Mouse (Mus musculus): ENCODE data around the gene Crocc2. TPM values are rescaled to one million over a fixed set of nuclear protein-coding genes. Genes with fewer than 3 reads are reported as not detected.

Crocc2 gene
- total and polyA plus RNA-seq, 3 experiments: not detected

DNA sequence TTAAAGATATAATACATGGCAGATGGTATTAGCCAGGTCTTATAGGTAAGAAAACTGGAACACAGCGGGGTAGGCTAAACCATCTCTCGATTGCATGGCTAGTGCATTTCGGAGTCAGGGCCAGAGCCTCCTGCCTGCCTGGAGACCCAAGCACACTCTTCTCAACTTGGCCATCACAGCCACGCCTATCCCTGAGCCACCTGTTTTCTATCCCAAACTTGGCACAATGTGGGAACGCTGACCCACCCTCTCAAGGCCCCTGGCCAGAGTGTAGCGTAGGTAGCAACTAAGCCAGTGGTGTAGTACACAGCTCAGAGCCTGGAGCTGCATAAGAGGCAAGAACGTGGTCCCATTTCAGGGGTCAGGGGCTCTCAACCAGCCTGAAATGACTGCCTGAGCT is 87.2 kb downstream of the Crocc2 start:
- Histone ChIP-seq H3K9me3 (replicated peaks; ENCODE audit: insufficient read depth, low read length) (no peaks in the 10 kb centered on the region), H3K9ac (ENCODE audit: control insufficient read depth, low read depth, low read length, poor library complexity, severe bottlenecking) (no peak overlapping the region), H3K4me1 (ENCODE audit: control insufficient read depth in 1 of 2, insufficient read depth in 2 of 2, low read length in 2 of 2) (no peaks in the 10 kb centered on the region), H3K4me3 (ENCODE audit: control insufficient read depth in 1 of 2, insufficient read depth in 1 of 2, low read depth in 2 of 2, low read length in 2 of 2) (no peak overlapping the region), H3K79me2 (ENCODE audit: control insufficient read depth, insufficient read depth, low read length, poor library complexity) (no peaks in the 10 kb centered on the region), H3K36me3 (ENCODE audit: control insufficient read depth in 1 of 2, insufficient read depth in 2 of 2, low read length in 2 of 2) (no peaks in the 10 kb centered on the region), H3K27me3 (ENCODE audit: control insufficient read depth in 1 of 2, insufficient read depth in 2 of 2, low read length in 2 of 2) (peaks cover 0 to 2% of the 10 kb centered on the region in 2 experiments; a peak in 2 of 4 replicates), H3K27ac (ENCODE audit: control insufficient read depth, low read depth, low read length) (no peak overlapping the region)
- DNase-seq (ENCODE audit: low read depth, low spot score): no peak
- TF ChIP-seq EP300 (IDR thresholded peaks at IDR 0.05; ENCODE audit: low read depth in 1 of 2, low read length in 2 of 2) (no peak), MYB (IDR thresholded peaks at IDR 0.05; ENCODE audit: low read depth, low read length) (no peak)

DNA sequence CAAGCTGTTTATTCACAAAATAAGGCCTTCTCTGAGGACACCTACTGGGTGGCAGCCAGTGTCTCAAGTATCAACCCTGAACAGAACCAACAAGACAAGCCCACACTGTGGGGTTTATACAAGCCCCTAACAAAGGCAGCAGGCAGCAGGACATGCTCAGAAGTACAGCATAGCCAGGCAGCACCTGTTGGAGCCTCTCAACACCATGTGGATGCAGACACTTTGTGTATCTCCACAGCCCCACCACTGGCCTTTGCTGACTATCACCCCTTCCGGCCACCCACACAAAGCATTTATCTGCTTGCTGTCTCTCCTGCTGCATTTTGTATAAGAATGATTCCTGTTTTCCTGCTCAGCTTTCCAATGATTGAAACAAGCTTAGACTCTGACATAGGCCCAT is 89.0 kb downstream of the Crocc2 start:
- H3K27me3 ChIP-seq (ENCODE audit: control insufficient read depth in 1 of 2, insufficient read depth in 2 of 2, low read length in 2 of 2): no peaks in the 10 kb centered on the region; a peak in 1 of 4 replicates
- no peaks in the 10 kb centered on the region for H3K36me3 ChIP-seq (ENCODE audit: control insufficient read depth in 1 of 2, insufficient read depth in 2 of 2, low read length in 2 of 2)
- H3K9ac ChIP-seq (ENCODE audit: control insufficient read depth, low read depth, low read length, poor library complexity, severe bottlenecking): no peak overlapping the region
- DNase-seq (ENCODE audit: low read depth, low spot score): no peak
- H3K4me3 ChIP-seq (ENCODE audit: control insufficient read depth in 1 of 2, insufficient read depth in 1 of 2, low read depth in 2 of 2, low read length in 2 of 2): no peak overlapping the region
- H3K27ac ChIP-seq (ENCODE audit: control insufficient read depth, low read depth, low read length): no peak overlapping the region
- H3K9me3 ChIP-seq (replicated peaks; ENCODE audit: insufficient read depth, low read length): no peaks in the 10 kb centered on the region
- no peaks in the 10 kb centered on the region for H3K4me1 ChIP-seq (ENCODE audit: control insufficient read depth in 1 of 2, insufficient read depth in 2 of 2, low read length in 2 of 2)
- H3K79me2 ChIP-seq (ENCODE audit: control insufficient read depth, insufficient read depth, low read length, poor library complexity): no peaks in the 10 kb centered on the region
- TF ChIP-seq E2F4 (IDR thresholded peaks at IDR 0.05; ENCODE audit: borderline replicate concordance, low read depth, low read length) (no peak), POLR2A (IDR thresholded peaks at IDR 0.05; ENCODE audit: control insufficient read depth in 1 of 2, insufficient read depth in 1 of 2, low read depth in 1 of 2, low read length in 2 of 2, poor library complexity in 1 of 2) (no peak), POLR2AphosphoS5 (IDR thresholded peaks at IDR 0.05; ENCODE audit: borderline replicate concordance, low read depth, low read length) (0 out of 2 replicates have a peak, but pooled peaks have one; percentile 39)

DNA sequence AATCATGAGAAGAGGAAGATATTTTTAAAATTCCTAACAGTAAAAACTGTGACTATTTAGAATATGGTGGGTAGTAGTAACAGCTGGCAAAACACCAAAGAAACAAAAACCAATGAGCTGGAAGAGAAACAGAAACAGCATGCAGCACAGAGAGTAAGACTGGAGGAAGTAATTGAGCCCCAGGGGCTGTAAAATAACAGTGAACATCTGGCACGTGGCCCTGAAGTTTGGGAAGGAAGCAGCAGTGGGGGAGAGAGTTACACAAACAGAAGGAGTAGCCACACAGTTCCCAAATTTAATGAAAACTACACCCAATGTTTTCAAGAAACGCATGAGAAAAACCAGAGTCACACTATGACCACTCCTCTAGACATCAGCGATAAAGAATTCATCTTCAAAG is 98.7 kb downstream of the Crocc2 start:
- Histone ChIP-seq H3K27me3 (ENCODE audit: control insufficient read depth in 1 of 2, insufficient read depth in 2 of 2, low read length in 2 of 2) (no peaks in the 10 kb centered on the region), H3K27ac (ENCODE audit: control insufficient read depth, low read depth, low read length) (no peak overlapping the region), H3K4me3 (ENCODE audit: control insufficient read depth in 1 of 2, insufficient read depth in 1 of 2, low read depth in 2 of 2, low read length in 2 of 2) (no peak overlapping the region), H3K36me3 (ENCODE audit: control insufficient read depth in 1 of 2, insufficient read depth in 2 of 2, low read length in 2 of 2) (no peaks in the 10 kb centered on the region; a peak in 1 of 4 replicates), H3K4me1 (ENCODE audit: control insufficient read depth in 1 of 2, insufficient read depth in 2 of 2, low read length in 2 of 2) (peaks cover 0 to 7% of the 10 kb centered on the region in 2 experiments; a peak in 1 of 4 replicates), H3K79me2 (ENCODE audit: control insufficient read depth, insufficient read depth, low read length, poor library complexity) (no peaks in the 10 kb centered on the region), H3K9me3 (replicated peaks; ENCODE audit: insufficient read depth, low read length) (no peaks in the 10 kb centered on the region), H3K9ac (ENCODE audit: control insufficient read depth, low read depth, low read length, poor library complexity, severe bottlenecking) (no peak overlapping the region)
- peak; percentile 29 for DNase-seq (ENCODE audit: low read depth, low spot score)
- no peak for TF ChIP-seq SIN3A (IDR thresholded peaks at IDR 0.05; ENCODE audit: low read length)
- TF ChIP-seq RAD21 (IDR thresholded peaks at IDR 0.05; ENCODE audit: low read depth, low read length): no peak
- TF ChIP-seq MAX (IDR thresholded peaks at IDR 0.05; ENCODE audit: low read length): peak; percentile 33; the same call in 1 of the 2 replicates
- TF ChIP-seq USF1 (IDR thresholded peaks at IDR 0.05; ENCODE audit: low read depth, low read length): peak; percentile 52; the same call in 1 of the 2 replicates

DNA sequence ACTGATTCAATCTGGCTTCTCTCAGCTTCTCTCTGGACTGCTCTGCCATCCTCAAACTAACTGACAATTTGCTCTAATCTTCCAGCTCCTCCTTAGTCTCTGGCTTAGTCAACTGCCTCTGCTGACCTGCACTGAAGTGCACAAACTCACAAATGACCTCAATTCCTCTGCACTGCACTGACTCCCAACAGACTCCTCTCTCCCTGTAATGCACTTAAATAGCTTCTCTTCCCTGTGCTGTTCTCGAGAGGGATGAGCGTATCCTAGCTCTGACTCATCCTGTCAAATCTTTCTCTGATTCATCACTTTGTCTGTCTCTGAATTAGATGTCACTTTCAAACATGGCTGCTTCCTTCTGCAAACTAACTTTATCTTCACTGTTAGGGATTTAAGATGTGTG is 99.7 kb downstream of the Crocc2 start:
- H3K9ac ChIP-seq (ENCODE audit: control insufficient read depth, low read depth, low read length, poor library complexity, severe bottlenecking): no peak overlapping the region
- H3K9me3 ChIP-seq (replicated peaks; ENCODE audit: insufficient read depth, low read length): no peaks in the 10 kb centered on the region
- H3K79me2 ChIP-seq (ENCODE audit: control insufficient read depth, insufficient read depth, low read length, poor library complexity): no peaks in the 10 kb centered on the region
- H3K4me1 ChIP-seq (ENCODE audit: control insufficient read depth in 1 of 2, insufficient read depth in 2 of 2, low read length in 2 of 2): peaks cover 0 to 7% of the 10 kb centered on the region in 2 experiments; a peak in 1 of 4 replicates
- H3K27me3 ChIP-seq (ENCODE audit: control insufficient read depth in 1 of 2, insufficient read depth in 2 of 2, low read length in 2 of 2): no peaks in the 10 kb centered on the region
- no peaks in the 10 kb centered on the region; a peak in 1 of 4 replicates for H3K36me3 ChIP-seq (ENCODE audit: control insufficient read depth in 1 of 2, insufficient read depth in 2 of 2, low read length in 2 of 2)
- no peak for TF ChIP-seq CHD2 (IDR thresholded peaks at IDR 0.05; ENCODE audit: low read length)
- no peak overlapping the region for H3K27ac ChIP-seq (ENCODE audit: control insufficient read depth, low read depth, low read length)
- no peak overlapping the region for H3K4me3 ChIP-seq (ENCODE audit: control insufficient read depth in 1 of 2, insufficient read depth in 1 of 2, low read depth in 2 of 2, low read length in 2 of 2)
- DNase-seq (ENCODE audit: low read depth, low spot score): no peak
